Mouse (Mus musculus) left cerebral cortex, postnatal 10 days (tissue): ENCODE measurements around the gene Olfr718-ps1. TPM values are rescaled to one million over a fixed set of nuclear protein-coding genes. Genes with fewer than 3 reads are reported as not detected.

Experiments used
- DNase-seq, 2 experiments: peaks; one replicate each; pipeline ENCODE4 v3.0.0; 2021 to 2022; ENCODE audit warnings: low spot score in 2 of 2, mixed read lengths in 1 of 2; ENCODE audit errors: extremely low spot score in 1 of 2
- intact Hi-C: fragments of 180-260 bp; cut with DNase I; formaldehyde crosslinking; loops from one replicate; pipeline ENCODE4 v1.15.1; 2025
- total RNA-seq, 2 experiments: library from RNA; stranded (reverse); gene quantifications; 2 replicates each; pipeline ENCODE4 v1.2.3; 2021

The Olfr718-ps1 gene
- total RNA-seq, 2 experiments from 2014 or later: 0.14 to 0.17 TPM

DNA sequence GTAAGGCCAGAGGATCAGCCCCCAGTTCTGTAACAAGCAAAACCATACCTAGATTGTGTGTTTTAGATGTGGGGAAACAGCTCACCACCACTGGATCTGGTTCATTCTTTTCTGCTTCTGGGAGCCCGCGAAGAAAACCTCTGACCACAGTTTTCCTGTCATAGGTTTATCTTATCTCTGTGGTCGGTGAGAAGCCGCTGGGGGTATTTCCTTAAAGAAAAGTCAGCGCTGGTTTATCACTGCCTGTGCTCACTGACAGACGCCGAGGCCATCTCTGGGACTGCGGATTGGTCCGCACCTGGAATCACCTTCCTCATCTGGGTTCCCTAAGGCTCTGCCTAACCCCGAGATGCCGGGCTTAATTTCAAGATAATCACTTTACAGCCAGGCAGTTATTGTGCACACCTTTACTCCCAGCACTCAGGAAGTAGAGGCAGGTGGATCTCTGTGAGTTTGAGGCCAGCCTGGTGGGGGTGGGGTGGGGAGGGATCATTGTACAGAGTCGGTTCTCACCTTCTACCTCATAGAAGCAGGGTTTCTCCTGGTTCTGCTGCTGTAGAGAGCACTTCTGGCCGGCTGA is 14.4 kb downstream of the Olfr718-ps1 start:
- no peak for DNase-seq
- intact Hi-C loops: no loop called here

DNA sequence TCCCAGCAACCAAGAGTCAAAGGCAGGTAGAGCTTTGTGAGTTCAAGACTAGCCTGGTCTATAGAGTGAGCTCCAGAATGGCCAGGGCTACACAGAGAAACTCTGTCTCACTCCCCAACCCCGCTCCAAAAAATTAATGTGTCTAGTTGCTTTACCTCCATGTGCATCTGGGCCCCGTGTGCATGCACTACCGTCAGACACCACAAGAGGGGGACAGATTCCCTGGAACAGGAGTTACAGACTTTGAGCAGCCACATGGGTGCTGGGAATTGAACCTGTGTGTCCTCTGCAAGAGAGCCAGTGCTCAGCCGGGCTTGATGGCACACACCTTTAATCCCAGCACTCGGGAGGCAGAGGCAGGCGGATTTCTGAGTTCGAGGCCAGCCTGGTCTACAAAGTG is 17.0 kb downstream of the Olfr718-ps1 start:
- no peak for DNase-seq
- intact Hi-C loops: no loop called here

DNA sequence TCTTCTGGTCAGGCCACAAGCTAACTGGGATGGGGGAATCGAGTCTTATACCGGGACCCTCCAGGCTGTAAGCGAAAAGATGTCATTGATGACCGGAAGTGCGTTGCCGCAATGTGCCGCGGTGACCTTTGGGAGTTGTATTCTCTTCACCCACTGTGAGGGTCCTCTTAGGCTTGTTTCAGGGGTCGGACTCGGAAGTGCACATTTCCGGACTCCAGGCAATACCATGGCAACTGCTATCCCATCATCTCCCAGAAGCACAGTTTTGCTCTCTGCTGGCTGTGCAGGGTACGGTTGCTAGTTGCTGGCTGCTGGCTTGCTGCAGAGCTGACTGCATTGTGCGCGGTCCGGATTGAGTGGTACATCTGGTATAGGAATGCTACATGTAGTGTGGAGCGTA is 18.3 kb downstream of the Olfr718-ps1 start:
- DNase-seq: no peak
- intact Hi-C loops: no loop called here

DNA sequence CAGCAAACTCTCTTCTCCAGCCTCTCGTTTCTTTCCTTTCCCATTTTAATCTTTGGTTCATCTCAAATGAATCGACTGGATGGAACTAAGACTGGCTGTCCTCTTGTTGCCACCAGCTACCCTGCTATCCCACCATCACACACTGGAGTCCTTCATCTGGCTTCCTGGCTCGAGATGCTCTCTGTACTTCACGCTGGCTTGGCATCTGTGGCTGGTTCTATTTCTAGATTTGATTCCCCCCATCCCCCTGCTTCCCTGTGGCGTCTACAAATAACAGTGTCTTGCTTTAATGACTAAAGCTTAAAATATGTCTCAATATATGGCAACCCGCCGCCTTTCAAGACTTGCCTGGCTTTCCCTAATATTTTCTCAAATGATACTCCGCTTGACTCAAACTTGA is 19.5 kb downstream of the Olfr718-ps1 start:
- intact Hi-C loops: no loop called here
- DNase-seq: no peak

DNA sequence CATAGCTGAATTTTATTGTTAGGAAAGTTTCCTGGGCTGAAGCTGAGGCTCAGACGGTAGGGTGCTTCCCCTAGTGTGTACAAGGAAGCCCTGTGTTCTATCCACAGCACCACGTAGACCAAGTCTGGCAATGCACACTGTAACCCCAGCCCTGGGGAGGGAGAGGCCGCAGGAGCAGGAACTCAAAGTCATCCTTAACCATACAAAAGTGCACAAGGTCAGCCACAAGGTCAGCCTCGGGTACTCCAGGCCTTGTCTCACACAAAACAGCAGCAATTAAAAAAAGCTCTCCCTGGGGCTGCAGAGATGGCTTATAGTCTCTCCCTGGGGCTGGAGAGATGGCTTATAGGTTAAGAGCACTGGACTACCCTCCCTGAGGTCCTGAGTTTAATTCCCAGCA is 20.5 kb downstream of the Olfr718-ps1 start:
- no peak for DNase-seq
- intact Hi-C loops: no loop called here

DNA sequence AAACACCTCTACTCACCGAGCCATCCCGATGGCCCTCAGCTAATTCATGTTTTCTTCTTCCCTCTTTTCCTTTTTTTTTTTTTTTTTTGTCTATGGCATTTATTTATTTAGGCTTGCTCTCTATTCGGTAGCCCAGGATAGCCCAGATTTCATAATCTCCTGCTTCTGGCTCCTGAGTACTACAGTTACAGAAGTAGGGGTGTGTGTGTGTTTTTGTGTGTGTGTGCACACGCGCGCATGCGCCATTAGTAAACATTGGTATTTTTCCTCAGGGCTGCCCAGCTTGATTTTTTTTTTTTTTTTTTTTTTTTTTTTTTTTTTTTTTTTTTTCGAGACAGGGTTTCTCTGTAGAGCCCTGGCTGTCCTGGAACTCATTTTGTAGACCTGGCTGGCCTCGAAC is 21.3 kb downstream of the Olfr718-ps1 start:
- intact Hi-C loops: no loop called here
- no peak for DNase-seq

DNA sequence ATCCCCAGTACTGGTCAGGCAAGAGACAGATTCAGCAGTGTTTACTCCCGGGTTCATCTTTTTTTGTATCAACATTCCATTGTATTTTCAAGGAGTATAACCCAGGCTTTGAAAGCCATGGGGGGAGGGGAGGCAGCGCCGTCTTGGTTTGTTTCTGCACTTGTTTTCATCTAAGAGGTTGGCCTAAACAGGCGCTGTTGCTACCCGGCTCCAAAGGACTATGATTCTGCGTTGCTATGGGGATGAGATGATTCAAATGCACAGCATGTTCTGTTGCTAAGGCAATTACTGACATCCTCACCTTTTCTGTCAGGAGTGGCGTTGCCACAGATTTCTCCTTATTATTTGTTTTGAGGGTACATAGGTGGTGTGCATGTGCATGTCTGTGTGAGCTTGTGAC is 21.8 kb downstream of the Olfr718-ps1 start:
- intact Hi-C loops: no loop called here
- peak; percentile 46 to 59 for DNase-seq

DNA sequence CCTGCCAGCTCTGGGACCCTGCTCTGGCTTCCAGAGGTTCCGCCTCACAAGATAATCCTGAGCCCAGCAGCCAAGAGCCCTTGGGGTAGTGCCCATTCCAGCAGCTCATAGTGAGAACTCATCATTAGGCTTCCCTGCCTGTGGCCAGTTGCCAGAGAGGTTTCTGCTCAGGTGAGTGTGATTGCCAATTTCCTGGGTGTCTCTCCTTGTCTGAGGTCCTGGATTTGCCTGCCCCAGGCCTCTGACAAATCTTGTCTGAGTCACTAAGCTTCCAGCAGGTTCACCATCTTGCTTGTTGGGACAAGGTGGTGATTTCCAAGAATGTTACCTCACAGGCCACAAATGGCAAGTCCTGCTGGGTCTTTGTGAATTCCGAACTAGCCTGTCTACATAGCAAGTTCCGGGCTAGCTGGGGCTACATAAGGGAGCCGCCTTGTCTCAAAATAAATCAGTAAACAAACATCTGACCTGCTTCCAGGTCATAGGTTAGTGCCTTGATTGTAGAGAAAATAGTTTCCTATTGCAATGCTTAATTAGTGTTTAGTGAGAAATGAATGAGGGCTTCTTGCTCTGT is 22.5 kb downstream of the Olfr718-ps1 start:
- intact Hi-C loops: no loop called here
- DNase-seq: peak in 1 of 2 experiments; percentile 31

DNA sequence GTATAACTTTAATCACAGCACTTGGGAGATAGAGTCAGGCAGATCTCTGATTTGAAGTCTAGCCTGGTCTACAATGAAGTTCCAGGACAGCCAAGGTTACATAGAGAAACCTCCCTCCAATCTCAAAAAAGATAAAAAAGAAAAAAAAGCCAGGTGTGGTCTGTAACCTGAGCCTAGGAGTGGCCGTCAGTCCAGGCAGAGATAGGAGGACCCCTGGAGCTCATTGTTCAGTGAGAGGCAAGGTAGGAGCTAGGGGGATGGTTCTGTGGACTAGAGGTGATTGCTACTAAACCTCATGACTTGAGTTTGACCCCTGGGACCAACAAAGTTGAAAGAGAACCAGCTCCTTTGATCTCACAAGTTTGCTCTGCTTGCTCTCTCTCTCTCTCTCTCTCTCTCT is 24.7 kb downstream of the Olfr718-ps1 start:
- intact Hi-C loops: no loop called here
- no peak for DNase-seq

DNA sequence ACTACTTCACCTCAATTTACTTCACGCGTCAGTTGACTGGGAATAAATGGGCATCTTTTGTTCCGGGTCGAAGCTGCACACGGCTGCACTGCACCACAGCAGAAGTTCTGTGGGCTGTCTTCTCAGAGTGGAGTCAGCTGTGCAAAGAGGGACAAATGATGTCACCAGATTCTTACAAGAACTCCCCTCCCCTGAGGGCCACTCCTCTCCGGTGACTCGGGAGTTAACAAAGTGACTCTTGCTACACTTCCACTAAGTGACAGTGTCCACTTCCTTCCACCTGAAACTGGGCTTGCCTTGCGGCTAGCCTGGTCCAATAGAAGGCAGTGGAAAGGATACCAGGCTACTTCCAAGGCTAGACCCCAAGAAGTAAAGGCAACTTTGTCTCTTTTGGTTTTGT is 25.3 kb downstream of the Olfr718-ps1 start:
- DNase-seq: no peak
- intact Hi-C loops: no loop called here

DNA sequence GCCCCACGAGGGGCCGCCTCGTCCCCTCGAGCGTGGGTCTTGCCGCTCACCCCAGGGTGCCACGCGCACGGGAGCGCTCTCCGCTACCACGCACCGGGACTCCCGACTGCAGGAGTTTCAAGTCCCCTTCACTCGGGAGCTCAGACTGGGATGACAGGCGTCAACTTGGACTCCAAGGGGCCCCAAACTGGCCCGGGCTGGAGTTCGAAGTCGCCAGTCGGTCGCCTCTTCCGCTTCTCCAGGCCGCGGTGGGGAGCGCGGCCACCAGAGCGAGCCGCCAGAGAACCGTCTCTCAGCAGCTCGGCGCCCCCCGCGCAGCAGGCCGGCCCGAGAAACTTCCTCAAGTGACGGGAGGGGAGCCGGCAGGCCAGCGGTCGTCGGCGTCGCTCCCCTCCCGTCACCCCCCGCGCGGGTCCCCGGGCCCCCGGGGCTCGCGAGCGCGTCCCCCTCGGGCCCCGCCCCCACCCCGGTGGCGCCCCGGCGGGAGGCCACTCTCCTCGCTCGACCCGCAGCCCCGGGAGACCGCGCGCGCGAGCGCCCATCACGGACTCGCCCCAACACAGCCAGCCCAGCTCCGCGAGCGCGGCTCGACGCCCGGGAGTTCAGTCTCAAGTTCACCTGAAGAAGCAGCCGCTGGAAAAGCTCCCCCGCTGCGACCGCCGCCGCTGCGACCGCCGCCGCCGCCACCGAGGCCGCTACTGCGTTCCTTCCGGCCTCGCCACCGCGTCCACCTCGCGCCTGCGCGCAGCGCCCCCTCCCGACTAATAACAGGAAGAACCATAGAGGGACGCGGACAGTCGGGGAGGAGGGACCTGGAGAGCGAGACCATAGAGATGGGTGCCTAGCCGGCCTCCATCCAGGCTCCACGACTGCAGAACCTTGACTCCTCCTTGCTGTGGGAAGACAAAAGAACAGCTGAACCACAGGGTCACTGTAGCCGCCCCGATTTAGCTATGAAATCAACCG is 34.8 kb downstream of the Olfr718-ps1 start, which contains the start of gene Rnf216:
TSS of gene Rnf216 (minus strand) at position 714 of the 966 bp plus-strand sequence.
- intact Hi-C loops: no loop called here
- peak; percentile 94 to 95 for DNase-seq

DNA sequence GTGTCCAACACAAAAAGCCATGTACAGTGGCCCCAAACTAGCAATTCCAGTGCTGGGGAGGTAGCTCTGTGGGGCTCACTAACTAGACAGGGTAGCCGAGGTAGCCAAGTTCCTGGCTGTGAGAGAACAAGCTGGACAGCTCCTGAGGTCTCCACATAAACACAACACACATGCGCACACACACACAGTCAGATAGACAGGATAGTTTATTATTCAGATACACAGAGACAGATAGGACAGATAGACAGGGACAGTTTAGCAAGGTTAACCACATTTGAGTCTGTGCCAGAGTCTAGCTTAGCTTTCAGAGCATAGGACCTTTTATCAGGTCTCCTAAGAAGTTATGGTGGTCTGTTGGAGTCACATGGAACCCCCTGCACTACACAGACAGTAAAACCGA is 40.5 kb downstream of the Olfr718-ps1 start:
- no peak for DNase-seq
- intact Hi-C loops: no loop called here

DNA sequence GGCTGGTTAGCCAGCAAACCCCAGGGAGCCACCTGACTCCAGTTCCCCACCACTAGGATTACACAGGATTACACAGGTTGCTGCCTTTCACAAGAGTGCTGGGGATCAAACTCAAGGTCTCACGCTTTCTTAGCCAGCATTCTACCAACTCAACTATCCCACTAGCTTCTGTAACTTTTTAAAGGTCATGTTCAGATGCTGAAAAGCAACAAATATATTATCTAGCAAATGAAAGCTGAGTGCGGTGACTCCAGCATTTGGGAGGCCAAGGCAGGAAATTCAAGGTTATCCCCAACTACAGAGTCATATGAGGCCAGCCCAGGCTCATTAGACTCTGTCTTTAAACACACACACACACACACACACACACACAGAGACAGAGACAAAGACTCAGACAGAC is 44.1 kb downstream of the Olfr718-ps1 start:
- no peak for DNase-seq
- intact Hi-C loops: no loop called here

DNA sequence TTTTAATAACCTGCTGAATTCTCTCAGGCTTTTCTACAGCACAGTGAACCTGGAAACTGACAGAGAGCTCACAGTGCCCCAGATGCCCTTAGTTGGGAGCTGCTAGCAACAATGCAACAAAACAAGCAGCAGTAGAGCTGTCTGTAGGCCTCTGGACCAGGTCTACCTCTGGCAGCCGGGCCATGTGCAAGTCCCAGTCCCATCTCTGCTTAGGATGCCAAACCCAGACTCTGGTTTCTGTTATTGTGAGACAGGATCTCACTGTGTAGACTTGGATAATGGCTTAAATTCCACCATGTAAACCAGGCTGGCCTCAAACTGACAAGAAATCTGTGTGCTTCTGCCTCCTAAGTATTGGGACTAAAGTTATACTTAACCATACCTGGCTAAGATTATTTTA is 45.8 kb downstream of the Olfr718-ps1 start:
- intact Hi-C loops: no loop called here
- no peak for DNase-seq

DNA sequence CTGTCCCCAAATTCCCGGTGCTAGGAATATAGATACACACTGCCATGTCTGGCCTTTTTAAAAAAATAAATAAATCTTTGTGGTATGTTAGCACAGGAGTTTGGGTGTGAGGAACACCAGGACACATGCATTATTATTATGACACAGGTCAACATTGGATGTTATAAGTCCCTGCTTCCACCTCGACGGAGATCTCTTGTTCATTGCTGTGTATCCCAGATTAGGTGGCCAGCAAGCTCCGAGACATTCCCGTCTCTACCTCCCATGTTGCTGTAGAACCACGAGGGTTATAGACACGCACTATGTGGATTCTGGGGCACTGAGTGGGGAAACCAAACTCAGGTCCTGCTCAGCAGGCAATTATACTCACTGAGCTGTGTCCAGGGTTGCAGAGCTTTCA is 52.1 kb downstream of the Olfr718-ps1 start:
- intact Hi-C loops: no loop called here
- DNase-seq: no peak

DNA sequence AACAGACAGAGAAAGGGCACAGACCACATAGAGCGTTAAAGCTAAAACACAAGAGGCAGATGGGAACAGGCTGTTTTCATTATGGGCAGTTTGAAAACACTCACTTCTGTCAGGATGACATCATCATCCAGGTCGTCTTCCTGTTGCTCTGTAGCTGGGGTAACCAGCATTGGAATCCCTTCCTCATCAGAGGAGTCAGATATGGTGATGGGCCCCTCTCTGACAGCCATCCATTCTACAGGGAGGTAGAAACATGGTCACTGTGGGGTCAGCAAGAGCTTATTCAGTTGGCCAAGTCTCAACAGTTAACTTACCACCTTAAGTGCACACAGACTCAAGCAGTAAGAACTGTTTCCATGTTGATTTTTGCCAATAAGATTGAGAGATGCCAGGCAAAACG is 54.5 kb downstream of the Olfr718-ps1 start:
- intact Hi-C loops: no loop called here
- DNase-seq: no peak

DNA sequence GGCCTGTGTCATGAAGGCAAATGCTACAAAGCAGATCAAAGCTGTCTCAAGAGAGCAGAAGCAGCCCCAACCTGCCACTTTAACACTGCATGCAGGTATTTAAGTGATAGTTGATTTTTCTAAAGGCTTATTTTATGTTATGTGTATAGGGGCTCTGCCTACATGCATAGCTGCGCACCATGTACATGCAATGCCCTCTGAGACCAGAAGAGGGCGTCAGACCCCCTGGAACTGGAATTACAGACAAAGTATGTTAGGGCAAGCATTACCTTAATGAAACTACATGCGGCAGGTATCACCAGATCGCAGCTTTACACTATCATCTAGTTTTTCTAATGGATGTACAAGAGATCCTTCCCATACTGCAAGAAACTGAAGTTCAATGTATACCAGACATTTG is 62.5 kb downstream of the Olfr718-ps1 start:
- intact Hi-C loops: no loop called here
- peak in 1 of 2 experiments; percentile 25 for DNase-seq
